Mouse (Mus musculus) cerebellum, adult 2 months (tissue): ENCODE results near the gene Unc80.

Source experiments
- CTCF ChIP-seq: fragments of 200-500 bp; IDR thresholded peaks from 2 replicates; pipeline ENCODE4 v1.5.1; 2011; ENCODE audit warnings: low read depth, mild to moderate bottlenecking, control low read depth, low read length, moderate library complexity, borderline replicate concordance; ENCODE audit not compliant: insufficient read depth
- POLR2A ChIP-seq: fragments of 200-500 bp; IDR thresholded peaks from 2 replicates; pipeline ENCODE4 v1.6.1; 2011; ENCODE audit warnings: low read length, control low read depth, borderline replicate concordance; ENCODE audit not compliant: insufficient read depth

DNA sequence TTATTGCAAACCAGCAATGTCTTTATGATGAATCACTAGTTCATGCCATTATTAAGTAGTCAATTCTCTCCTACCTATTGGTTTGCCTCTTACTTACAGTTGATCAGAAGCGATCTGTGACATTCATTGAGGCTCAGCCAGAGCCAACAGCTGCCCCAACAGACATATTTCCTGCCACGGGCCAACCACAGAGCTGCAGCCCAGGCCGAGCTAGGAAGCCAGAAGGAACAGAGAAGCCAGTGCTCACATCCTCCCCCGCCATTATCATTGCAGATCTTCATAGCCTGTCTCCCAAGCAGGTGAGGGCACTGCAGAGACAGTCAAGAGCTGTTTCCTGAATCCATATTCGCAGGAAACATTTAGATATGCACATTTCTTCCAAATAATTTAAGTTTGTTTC, 226.1 kb downstream of the Unc80 start:
- no peak for TF ChIP-seq CTCF
- no peak for TF ChIP-seq POLR2A
